Mouse (Mus musculus) erythroblast, adult 5-6 weeks (primary cell): ENCODE results near the gene Cbln3. TPM values are rescaled to one million over a fixed set of nuclear protein-coding genes. Genes with fewer than 3 reads are reported as not detected.
A peak's percentile ranks its signal among the peaks of the same experiment; 100 is the strongest.

Experiments used
- ATAC-seq: replicated peaks from 2 replicates; pipeline ENCODE4 v1.8.0; 2016; ENCODE audit warnings: moderate number of reproducible peaks, mild to moderate bottlenecking, moderate TSS enrichment, inconsistent platforms; ENCODE audit not compliant: poor library complexity, low FRiP score, severe bottlenecking
- total RNA-seq, 2 experiments: library from RNA; stranded (forward) in 1 of 2; stranded (reverse) in 1 of 2; fragments of 150-400 nt in 1 of 2; fragments of 200-764, 138-1000 nt in 1 of 2; gene quantifications; 2 replicates each; pipeline versions ENCODE4 v1.2.3 to v1.2.4; 2015 to 2017; ENCODE audit warnings: low replicate concordance in 2 of 2

Gene Cbln3
- total RNA-seq, 2 experiments from 2014 or later = not detected

- no peak for ATAC-seq
Observed at GRCm38 (mm10) chr14:55883149-55883661, 987 bp downstream of the Cbln3 start.

GRCm38 (mm10) chr14:55882171-55882641, 2.0 kb downstream of the Cbln3 start:
- ATAC-seq = no peak

- no peak for ATAC-seq
Observed at GRCm38 (mm10) chr14:55880982-55881381, 3.2 kb downstream of the Cbln3 start.

GRCm38 (mm10) chr14:55879623-55880022, 4.6 kb downstream of the Cbln3 start:
- ATAC-seq = peak; percentile 86

- ATAC-seq = no peak
Observed at GRCm38 (mm10) chr14:55878316-55878940, 5.8 kb downstream of the Cbln3 start.

GRCm38 (mm10) chr14:55877469-55878315, 6.5 kb downstream of the Cbln3 start:
- no peak for ATAC-seq

GRCm38 (mm10) chr14:55873714-55874683, 10.2 kb downstream of the Cbln3 start:
- ATAC-seq = 0 out of 2 replicates have a peak, but pooled peaks have one; percentile 47

GRCm38 (mm10) chr14:55873242-55873713, 10.9 kb downstream of the Cbln3 start:
- ATAC-seq = 0 out of 2 replicates have a peak, but pooled peaks have one; percentile 15

GRCm38 (mm10) chr14:55872551-55872950, 11.6 kb downstream of the Cbln3 start:
- ATAC-seq = no peak

- no peak for ATAC-seq
Observed at GRCm38 (mm10) chr14:55872039-55872438, 12.2 kb downstream of the Cbln3 start.

- ATAC-seq = no peak
Observed at GRCm38 (mm10) chr14:55869538-55869937, 14.7 kb downstream of the Cbln3 start.

- ATAC-seq = no peak
Observed at GRCm38 (mm10) chr14:55868230-55869026, 15.8 kb downstream of the Cbln3 start.

- ATAC-seq = peak; percentile 42; the same call in 1 of the 2 replicates
Observed at GRCm38 (mm10) chr14:55866962-55867361, 17.2 kb downstream of the Cbln3 start.

GRCm38 (mm10) chr14:55863773-55864172, 20.4 kb downstream of the Cbln3 start:
- ATAC-seq = peak; percentile 77

GRCm38 (mm10) chr14:55862970-55863369, 21.2 kb downstream of the Cbln3 start:
- no peak for ATAC-seq

- ATAC-seq = no peak
Observed at GRCm38 (mm10) chr14:55862186-55862585, 22.0 kb downstream of the Cbln3 start.

GRCm38 (mm10) chr14:55857588-55857987, 26.6 kb downstream of the Cbln3 start:
- no peak for ATAC-seq

GRCm38 (mm10) chr14:55855101-55855561, 29.1 kb downstream of the Cbln3 start:
- no peak for ATAC-seq
